Mouse (Mus musculus): ENCODE data around the gene Prr29. TPM values are rescaled to one million over a fixed set of nuclear protein-coding genes. Genes with fewer than 3 reads are reported as not detected.

Prr29 gene
- polyA plus RNA-seq (2012; ENCODE audit: low replicate concordance), result 0.65 TPM in 1 of 2 replicates, not detected in the other

DNA sequence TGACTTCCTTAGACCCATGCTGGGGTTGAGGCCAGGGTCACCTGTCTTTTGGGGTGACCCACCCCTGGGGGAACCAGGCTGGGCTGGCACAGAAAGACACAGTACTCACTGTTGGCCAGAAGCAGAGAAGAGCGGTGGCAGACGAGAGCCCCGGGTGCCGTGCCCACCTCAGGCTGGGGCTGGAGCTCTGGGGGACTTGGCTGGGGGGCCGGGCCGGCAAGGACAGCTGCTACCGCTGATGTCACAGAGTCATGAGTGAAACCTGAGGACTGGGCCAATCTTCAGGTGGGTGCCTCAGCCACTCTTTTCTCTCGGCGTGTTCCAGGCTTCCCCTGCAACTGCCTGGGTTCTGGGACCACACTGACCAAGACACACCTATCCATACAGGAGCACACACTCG, at the start of gene Prr29:
Prr29 (plus strand) TSS at position 107 of the 400 bp plus-strand sequence.

DNA sequence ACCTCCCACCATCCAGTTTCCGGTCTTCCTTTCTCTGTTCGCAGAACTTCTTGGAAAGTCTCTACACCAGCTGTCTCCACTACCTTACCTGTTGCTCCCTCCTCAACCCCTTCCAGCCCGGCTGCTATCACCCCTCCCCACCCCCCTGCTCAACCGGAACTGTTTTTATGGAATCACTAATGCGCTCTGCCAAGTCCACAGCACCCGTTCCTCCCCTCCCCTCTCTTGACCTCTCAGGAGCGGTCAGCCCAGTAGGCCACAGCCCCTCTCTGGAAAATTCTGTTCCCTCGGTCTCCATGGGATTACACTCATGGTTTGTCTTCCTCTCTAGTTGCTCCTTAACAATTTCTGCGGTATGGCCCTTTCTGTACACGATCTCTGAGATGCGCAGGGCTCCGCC, 12.1 kb upstream of the Prr29 start, which contains the start of gene Scn4a:
Scn4a (minus strand) TSS at position 101 of the 400 bp plus-strand sequence.

DNA sequence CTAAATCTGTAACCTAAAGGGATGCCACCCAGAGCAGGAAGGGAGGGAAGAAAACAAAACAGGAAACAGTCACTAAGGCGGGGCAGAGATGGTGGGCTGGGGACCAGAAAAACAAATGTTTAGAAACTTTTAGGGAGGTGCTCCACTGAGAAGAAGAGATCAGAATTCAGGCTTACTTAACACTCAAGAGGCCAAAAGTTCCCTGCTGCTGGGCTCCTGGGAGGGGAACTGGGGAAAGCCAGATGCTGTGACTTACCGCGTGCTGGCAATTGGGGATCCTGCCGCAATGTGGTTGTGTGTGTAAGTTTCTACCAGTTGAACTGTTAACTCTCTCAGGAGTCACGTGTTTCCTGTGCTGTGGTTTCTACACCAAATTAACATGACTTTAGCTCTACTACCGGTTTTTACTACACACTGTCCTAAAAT, 22.5 kb downstream of the Prr29 start, which contains the start of gene Icam2:
Icam2 (minus strand) TSS at position 285 of the 426 bp plus-strand sequence.

Other genes with a start within 250 kb of the Prr29 start
- not detected in 2 replicates for gene Gm10840, start 204.6 kb upstream of the Prr29 start, polyA plus RNA-seq (2012; ENCODE audit: low replicate concordance)
- gene Limd2, start 204.6 kb upstream of the Prr29 start, polyA plus RNA-seq (2012; ENCODE audit: low replicate concordance), result 142 and 144 TPM in 2 replicates
- gene Strada, start 163.3 kb upstream of the Prr29 start, polyA plus RNA-seq (2012; ENCODE audit: low replicate concordance), result 49.2 and 63.9 TPM in 2 replicates
- 0.83 and 1.2 TPM in 2 replicates for gene Ccdc47, start 149.1 kb upstream of the Prr29 start, polyA plus RNA-seq (2012; ENCODE audit: low replicate concordance)
- 7.5 and 8.1 TPM in 2 replicates for gene Ddx42, start 148.5 kb upstream of the Prr29 start, polyA plus RNA-seq (2012; ENCODE audit: low replicate concordance)
- gene Ftsj3, start 109.4 kb upstream of the Prr29 start, polyA plus RNA-seq (2012; ENCODE audit: low replicate concordance), result 3.1 and 16.8 TPM in 2 replicates
- 8.9 and 18.7 TPM in 2 replicates for gene Psmc5, start 109.3 kb upstream of the Prr29 start, polyA plus RNA-seq (2012; ENCODE audit: low replicate concordance)
- 47.7 and 136 TPM in 2 replicates for gene Smarcd2, start 92.5 kb upstream of the Prr29 start, polyA plus RNA-seq (2012; ENCODE audit: low replicate concordance)
- 0.06 and 0.07 TPM in 2 replicates for gene Tcam1, start 88.8 kb upstream of the Prr29 start, polyA plus RNA-seq (2012; ENCODE audit: low replicate concordance)
- 0.21 TPM in 1 of 2 replicates, not detected in the other for gene Gh, start 63.6 kb upstream of the Prr29 start, polyA plus RNA-seq (2012; ENCODE audit: low replicate concordance)
- 49.5 and 90.7 TPM in 2 replicates for gene Cd79b, start 50.7 kb upstream of the Prr29 start, polyA plus RNA-seq (2012; ENCODE audit: low replicate concordance)
- 0.25 and 0.68 TPM in 2 replicates for gene Scn4a, start 12.2 kb upstream of the Prr29 start, polyA plus RNA-seq (2012; ENCODE audit: low replicate concordance)
- gene Icam2, start 22.6 kb downstream of the Prr29 start, polyA plus RNA-seq (2012; ENCODE audit: low replicate concordance), result 11.7 and 25.0 TPM in 2 replicates
- 4.1 and 6.1 TPM in 2 replicates for gene Ern1, start 122.4 kb downstream of the Prr29 start, polyA plus RNA-seq (2012; ENCODE audit: low replicate concordance)
- 4.0 and 7.8 TPM in 2 replicates for gene Tex2, start 248.0 kb downstream of the Prr29 start, polyA plus RNA-seq (2012; ENCODE audit: low replicate concordance)

Measured in leukemia stem cell, adult 10-12 weeks (primary cell).